Mouse (Mus musculus) CD4-positive, CD25-positive, alpha-beta regulatory T cell, adult 4 months (primary cell): ENCODE measurements around the gene Snrpn. TPM values are rescaled to one million over a fixed set of nuclear protein-coding genes. Genes with fewer than 3 reads are reported as not detected.
"Not testable (repeated sequence)": the region's sequence is repeated elsewhere in the genome, so short reads cannot be mapped to it uniquely, and the experiment has no call there.

Source experiments
- ATAC-seq: one replicate; pipeline ENCODE4 v1.8.0; 2017
- polyA plus RNA-seq, 2 experiments: library from polyadenylated mRNA; unstranded; fragments of 100-300 nt; shearing (Covaris generic); gene quantifications; one replicate each; pipeline ENCODE4 v1.2.1; 2017

The Snrpn gene
- polyA plus RNA-seq = not detected

DNA sequence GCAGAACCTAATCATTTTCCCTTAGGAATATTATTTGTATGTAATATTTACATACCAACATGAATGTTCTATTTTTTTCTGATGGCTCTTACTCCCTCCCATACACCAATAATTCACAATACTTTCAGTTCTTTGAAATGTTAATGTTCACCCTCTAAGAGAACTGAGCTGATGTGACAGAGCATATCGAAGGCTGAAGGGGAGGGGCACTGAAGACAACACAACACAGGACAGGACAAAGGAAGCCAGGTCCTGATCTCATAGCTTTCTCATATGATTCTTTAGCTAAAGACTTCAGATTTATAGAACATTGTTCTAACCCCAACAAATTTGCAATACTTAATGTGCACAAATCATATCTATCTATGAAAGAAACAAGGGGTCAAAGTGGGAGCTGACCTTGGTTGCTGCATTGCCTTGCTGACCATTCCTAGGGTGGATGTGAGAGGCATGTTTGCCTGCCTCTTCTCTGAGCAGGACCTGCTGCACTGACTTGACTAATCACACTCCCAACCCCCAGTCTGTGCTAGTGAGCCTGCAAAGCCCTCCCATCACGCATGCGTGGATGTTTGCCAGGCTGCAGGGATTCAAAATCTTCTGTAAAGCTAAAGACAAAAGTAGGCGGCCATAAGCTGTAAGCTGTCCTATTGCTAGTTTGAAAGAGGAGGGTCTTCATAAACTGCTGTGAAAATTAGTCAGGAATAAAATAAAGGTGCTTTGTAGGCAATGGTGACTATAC lies at the start of gene Snrpn:
Snrpn (minus strand) TSS at position 478 of the 739 bp plus-strand sequence.
- no peak for ATAC-seq

DNA sequence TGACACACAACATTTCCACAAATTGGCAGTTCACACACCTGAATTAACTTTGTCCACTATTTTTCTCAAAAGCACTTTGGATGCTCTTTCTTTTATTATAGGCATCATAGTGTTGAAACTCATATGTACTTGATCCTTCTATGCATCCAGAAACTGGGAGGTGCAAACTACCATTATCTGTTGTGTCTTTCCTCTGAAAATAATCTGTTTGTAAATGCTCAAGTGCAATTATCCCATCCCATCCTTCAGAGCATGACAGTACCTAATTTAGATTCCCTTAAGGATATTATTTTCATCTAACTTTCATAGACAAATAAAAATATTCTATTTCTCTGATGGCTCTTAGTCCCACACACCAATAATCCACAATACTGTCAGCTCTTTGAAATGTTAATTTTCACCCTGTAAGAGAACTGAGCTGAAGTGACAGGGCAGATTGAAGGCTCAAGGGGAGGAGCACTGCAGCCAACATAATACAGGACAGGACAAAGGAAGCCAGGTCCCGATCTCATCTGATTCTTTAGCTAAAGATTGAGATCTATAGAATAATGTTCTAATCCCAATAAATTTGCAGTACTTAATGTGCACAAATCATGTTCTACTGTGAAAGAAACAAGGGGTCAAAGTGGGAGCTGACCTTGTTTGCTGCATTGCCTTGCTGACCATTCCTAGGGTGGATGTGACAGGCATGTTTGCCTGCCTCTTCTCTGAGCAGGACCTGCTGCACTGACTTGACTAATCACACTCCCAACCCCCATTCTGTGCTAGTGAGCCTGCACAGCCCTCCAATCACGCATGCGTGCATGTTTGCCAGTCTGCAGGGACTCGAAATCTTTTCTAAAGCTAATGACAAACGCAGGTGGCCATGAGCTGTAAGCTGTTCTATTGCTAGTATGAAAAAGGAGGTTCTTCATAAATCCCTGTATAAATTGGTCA lies 30.5 kb upstream of the Snrpn start:
- no peak for ATAC-seq

DNA sequence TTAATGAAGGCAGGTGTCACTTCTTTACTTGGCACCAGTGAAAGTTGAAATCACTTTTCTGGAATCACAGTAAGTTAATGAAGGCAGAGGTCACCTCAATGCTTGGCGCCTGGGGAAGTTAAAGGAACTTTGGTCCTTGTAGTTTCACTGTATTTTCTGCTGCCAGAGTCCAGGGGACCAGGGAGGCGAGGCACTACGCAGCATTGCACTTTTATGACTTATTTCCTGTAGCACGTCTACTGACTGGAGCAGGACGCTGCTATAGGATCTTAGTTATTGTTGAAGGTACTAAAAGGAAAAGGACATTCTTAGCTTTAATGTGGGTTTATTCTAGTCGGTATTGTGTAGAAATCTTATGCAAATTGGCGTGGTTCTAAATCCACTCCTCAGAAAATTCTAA lies 14.7 kb downstream of the Snrpn start:
- no peak for ATAC-seq

DNA sequence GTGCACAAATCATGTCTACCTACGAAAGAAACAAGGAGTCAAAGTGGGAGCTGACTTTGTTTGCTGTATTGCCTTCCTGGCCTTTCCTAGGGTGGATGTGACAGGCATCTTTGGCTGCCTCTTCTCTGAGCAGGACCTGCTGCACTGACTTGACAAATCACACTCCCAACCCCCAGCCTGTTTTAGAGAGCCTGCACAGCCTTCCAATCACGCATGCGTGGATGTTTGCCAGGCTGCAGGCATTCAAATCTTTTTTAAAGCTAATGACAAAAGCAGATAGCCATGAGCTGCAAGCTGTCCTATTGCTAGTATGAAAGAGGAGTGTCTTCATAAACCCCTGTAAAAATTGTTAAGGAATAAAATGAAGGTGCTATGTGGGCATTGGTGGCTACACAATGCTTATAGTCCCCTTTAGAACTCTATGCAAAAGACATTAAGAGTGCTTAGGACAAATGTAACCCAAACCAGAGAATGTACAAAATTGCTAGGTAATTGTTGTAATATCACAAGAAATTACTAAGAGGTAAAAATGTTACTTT lies 16.9 kb downstream of the Snrpn start:
- ATAC-seq = not testable (repeated sequence)

DNA sequence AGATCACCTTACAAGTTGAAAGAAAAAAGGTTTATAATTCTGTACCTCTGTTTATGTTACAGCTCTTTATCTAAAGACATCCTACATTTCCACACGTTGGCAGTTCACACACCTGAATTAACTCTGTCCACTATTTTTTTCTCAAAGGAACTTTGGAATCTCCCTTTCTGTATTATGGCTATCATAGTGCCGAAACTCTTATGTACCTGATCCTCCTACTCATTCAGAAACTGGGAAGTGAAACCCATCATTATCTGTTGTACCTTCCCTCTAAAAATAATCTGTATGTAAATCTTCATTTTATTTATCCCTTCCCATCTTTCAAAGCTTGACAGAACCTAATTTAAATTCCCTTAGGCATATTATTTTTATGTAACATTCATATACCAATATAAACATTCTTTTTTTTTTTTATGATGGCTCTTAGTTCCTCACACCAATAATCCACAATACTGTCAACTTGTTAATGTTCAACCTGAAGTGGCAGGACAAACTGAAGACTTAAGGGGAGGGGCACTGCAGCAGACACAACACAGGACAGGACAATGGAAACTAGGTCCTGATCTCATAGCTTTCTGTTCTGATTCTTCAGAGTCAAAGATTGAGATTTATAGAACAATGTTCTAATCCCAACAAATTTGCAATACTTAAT lies 17.5 kb downstream of the Snrpn start:
- ATAC-seq = no peak

DNA sequence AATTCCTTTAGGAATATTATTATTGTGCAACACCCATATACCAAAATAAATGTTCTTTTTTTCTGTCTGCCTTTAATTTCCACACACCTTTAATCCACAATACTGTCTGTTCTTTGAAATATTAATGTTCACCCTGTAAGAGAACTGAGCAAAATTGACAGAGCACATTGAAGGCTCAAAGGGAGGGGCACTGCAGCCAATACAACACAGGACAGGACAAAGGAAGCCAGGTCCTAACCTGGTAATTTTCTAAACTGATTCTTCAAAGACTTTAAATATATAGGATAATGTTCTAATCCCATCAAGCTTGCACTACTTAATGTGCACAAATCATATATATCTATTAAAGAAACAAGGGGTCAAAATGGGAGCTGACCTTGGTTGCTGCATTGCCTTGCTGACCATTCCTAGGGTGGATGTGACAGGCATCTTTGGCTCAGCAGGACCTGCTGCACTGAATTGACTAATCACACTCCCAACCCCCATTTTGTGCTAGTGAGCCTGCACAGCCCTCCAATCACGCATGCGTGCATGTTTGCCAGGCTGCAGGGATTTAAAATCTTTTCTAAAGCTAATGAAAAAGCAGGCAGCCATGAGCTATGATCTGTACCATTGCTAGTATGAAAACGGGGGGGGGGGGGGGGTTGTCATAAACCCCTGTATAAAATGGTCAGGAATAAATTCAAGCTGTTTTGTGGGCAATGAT lies 42.7 kb downstream of the Snrpn start:
- no peak for ATAC-seq

DNA sequence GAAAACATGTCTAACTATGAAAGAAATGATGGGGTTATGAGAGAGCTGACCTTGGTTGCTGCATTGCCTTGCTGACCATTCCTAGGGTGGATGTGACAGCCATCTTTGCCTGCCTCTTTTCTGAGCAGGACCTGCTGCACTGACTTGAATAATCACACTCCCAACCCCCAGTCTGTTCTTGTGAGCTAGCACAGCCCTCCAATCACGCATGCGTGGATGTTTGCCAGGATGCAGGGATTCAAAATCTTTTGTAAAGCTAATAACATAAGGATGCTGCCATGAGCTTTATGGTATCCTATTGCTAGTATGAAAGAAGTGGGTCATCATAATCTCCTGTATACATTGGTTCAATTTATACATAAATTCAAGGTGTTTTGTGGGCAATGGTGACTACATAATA lies 63.7 kb downstream of the Snrpn start:
- ATAC-seq = no peak

DNA sequence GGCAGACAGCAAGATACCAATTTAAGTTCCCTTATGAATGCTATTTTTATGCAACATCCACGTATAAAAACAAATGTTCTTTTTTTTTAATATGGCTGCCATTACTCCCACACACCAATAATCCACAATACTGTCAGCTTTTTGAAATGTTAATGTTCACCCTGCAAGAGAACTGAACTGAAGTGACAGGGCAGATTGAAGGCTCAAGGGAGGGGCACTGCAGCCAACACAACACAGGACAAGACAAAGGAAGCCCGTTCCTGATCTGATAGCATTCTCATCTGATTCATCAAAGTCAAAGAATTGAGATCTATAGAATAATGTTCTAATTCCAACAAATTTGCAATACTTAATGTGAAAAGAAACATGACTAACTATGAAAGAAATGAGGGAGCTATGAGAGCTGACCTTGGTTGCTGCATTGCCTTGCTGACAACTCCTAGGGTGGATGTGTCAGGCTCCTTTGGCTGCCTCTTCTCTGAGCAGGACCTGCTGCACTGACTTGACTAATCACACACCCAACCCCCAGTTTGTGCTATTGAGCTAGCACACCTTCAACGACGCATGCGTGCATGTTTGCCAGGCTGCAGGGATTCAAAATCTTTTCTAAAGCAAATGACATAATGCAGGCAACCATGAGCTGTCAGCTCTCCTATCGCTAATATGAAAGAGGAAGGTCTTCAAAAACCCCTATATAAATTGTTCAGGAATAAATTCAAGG lies 92.4 kb downstream of the Snrpn start:
- ATAC-seq = no peak

DNA sequence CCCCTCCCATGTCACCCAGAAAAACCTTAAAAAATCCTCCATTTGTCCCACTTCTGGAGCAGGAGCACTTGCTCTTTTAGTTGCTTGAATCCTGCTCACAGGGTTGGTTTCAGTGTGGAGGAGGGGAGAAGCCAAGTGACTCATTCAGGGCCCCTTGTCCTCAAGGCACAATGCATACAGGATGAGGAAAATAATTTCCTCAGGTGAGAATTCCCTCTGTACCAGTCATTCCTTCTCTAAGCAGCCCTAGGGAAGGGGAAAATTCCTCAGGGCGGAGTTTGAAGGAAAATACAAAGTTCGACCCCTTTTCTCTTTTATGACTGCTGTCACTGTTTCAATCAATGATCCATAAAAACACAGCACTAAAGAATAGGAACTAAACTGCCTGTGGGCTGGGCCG lies 126.8 kb downstream of the Snrpn start:
- ATAC-seq = no peak

DNA sequence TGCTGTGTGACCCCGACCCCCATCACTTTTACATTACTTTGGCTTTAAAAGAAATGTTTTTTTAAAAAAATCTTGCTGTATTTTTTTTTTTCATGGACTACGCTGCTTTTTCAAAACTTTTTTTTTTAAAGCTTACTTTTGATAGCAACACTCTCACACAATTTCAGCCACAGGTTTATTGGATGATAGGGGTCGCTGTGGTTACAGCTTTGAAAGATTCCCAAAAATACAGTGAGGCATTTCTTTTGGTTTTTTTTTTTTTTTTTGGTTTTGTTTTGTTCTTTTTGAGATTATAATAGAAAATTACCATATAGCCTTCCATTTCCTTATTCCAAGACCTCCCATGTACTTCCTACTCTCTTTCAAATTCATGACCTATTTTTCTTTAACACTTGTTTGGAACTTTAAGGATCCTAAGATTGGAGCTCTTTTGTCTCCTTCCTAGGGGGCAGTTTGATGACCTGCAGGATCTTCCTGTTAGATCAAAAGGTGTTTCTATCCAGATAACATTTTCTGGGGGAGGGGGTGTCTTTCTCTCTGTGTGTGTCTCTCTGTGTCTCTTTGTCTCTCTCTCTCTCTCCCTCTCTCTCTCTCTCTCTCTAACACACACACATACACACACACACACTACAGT lies 132.2 kb downstream of the Snrpn start:
- no peak for ATAC-seq

DNA sequence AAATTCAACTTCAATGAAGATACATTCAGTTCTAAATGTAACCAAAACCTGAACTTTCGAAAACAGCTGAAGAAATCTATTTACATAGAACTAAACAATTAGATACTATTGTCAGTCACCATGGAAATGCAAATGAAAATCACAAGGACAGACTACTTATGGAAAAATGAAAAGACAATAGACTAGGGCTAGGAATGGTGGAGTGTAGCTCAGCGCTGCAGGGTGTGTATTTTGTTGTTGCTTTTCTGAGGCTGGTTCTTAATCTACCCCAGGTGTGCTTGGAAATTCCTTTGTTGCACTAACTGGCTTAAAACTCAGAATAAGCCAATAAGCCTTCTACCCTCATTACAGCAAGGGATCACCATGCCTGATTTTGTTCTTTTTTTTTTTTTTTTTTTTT lies 133.8 kb downstream of the Snrpn start:
- ATAC-seq = no peak

DNA sequence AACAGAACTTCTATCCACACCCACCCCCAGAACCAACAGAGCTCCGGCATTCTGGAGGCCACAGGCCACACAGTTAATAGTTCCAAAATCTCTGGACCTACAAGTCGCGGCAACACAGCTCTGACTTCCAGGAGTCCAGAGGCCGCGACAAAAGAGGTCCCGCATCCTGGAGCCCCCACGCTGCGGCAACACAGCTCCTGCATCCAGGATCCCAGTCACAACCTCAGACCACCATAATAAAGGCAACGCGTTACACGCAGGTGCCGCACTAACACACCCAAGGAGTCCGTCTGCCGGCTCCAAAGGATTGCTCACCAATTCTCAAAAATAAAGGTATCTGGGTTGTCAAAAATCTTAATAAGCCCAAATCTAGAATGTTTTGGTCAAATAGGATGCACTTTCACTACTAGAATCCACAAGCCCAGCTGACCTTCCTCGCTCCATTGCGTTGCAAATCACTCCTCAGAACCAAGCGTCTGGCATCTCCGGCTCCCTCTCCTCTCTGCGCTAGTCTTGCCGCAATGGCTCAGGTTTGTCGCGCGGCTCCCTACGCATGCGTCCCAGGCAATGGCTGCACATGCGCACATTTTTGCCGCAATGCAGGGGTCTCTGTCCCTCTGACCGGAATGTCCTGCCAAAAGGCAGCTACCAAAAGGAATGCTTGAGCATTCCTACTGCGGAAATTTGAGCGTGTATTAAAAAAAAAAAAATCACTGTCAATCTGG lies 135.3 kb downstream of the Snrpn start, which contains the start of the genes Snurf and Gm38393:
Snurf (minus strand) TSS at position 444 of the 725 bp plus-strand sequence.
Gm38393 (minus strand) TSS at position 459 of the 725 bp plus-strand sequence.
- no peak for ATAC-seq

DNA sequence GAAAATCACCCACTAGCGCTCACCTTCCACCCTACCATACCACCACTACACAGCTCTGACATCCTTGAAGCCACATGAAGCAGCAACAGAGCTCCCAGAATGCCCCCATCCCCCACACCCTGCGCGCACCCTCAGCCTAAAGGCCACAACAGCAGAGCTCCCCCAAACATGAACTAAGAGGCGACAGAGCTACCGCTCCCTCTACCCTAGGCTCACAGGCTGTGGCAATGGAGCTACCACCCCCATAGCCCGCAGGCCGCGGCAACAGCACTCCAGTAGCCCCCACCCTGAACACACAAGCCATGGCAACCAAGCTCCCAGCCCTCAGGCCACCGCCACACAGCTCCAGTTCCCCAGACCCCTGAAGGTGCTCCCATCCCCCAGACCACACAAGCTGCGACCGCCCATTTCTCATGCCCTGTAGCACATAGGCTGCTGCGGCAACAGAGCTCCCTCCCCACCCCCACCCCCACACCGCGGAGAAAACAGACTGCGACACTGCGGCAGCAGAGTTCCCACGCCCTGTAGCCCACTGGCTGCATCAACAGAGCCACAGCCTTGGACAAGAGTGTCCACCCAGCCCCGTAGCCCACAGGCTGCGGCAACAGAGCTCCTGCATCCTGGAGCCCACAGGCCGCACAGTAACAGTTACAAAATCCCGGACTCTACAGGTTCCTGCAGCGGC lies 136.0 kb downstream of the Snrpn start:
- ATAC-seq = no peak

DNA sequence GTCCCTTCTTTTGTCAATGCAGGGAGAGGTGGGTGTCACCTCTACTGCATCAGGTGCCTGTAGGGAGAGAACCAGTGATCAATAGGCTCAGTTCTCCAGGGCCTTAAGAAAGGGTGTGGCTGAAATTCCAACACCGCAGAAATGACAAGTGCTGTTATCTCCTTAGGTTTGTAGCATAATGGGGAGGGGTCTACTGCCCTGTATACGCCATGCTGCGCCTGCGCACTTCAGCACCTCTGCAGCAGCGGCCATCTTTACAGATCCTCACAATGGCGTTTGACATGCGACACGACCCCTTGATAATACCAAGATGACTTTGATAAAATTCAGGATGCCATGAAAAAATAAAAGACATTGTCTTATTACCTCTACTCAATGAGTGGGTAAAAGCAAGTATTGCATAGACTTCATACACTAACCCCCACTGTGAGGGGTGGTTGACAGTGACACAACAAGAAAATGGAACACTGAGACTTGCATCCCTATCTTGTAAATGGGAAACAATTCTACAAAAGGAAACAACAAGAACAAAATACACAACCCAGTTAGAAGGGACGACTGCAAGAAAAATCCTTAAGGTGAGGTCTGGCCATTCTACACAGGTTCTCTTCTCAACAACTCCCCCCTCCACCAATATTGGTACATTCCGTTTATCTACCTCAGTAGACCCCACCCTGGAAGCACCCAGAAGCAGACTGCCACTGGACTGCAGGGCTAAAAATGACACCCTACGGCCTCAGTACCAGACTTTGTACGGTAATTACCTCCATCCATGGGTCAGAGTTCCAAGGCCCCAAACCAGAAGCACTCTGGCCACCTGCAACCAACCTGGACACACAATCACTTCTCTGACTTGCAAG lies 136.8 kb downstream of the Snrpn start:
- no peak for ATAC-seq

DNA sequence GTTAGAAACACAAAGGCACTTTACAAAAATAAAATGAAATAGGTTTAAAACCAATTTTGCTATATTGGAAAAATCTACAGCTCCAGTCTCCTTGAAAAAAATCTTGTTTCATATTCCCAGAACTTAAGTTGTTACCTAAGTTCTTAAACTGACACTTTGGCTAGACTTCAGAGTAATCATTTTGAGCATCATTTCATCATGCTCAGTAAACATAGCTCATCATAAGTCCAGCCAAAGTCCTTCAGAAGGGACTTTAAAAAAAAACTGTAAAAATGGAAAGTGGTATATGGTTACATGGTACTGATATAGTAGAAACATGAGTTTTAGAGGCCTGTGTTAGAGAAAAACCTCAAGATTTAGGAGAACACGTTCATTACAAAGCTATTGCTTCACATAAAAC lies 161.4 kb downstream of the Snrpn start:
- no peak for ATAC-seq
